Mouse (Mus musculus) heart, adult 18-20 months (tissue): ENCODE measurements at regions not wholly inside any gene's neighbourhood (a gene's known extent, or its start where the extent isn't known, plus 50 kb on each side); places are given as distances from the start of the nearest gene placed in this dataset.

ENCODE experiments used
- DNase-seq, 2 experiments: peaks; one replicate each; pipeline ENCODE4 v3.0.0; 2021 to 2022; ENCODE audit warnings: mixed read lengths in 1 of 2

GRCm38 (mm10) chr9:87326374-87327295 is 71.3 kb upstream of the Cep162 start:
- no peak for DNase-seq

- DNase-seq, result no peak
Observed at GRCm38 (mm10) chr9:87323690-87324089, 68.4 kb upstream of the Cep162 start.

- DNase-seq, result no peak
Observed at GRCm38 (mm10) chr9:87320758-87321157, 65.4 kb upstream of the Cep162 start.

GRCm38 (mm10) chr9:87318767-87319166 is 63.4 kb upstream of the Cep162 start:
- DNase-seq, result no peak

GRCm38 (mm10) chr9:87310150-87310549 is 54.8 kb upstream of the Cep162 start:
- no peak for DNase-seq
